Comparison of ENCODE assay signal across 20 mouse cellular contexts in genomic region chr3:121338687-121339086, GRCm38 (mm10). TPM values are rescaled to one million over a fixed set of nuclear protein-coding genes. Genes with fewer than 3 reads are reported as not detected.
DNase-seq lines count a peak whose midpoint lies in the region; ATAC-seq lines count a peak whose summit lies in the region.
"Had no signal": no experiment of that assay in that cellular context is flagged by ENCODE, and none has a peak within 500 bp of the region (broad histone marks: within the 10 kb centered on the region; RNA-seq: fewer than 3 reads in every experiment).

No protein-coding gene starts in this region.

- no peak overlapping the region for H3K9ac ChIP-seq in heart, embryonic 12.5 days
- no peak overlapping the region for H3K9ac ChIP-seq in kidney, embryonic 15.5 days
- H3K9ac ChIP-seq: embryonic facial prominence, embryonic 12.5 days; forebrain, embryonic 15.5 days; hindbrain, embryonic 13.5 days had no signal

- peaks cover 17% of the 10 kb centered on the region for H3K4me1 ChIP-seq in heart, embryonic 12.5 days (replicated peaks)
- H3K4me1 ChIP-seq in kidney, embryonic 15.5 days: peaks cover 17% of the 10 kb centered on the region
- H3K4me1 ChIP-seq in brown adipose tissue, adult 24 weeks (ENCODE audit: control insufficient read depth, insufficient read depth, insufficient read length, low read length): peaks cover 2% of the 10 kb centered on the region; the same call in 1 of the 2 replicates

- WGBS in heart, embryonic 12.5 days: 28% methylated on average over 2 of the region's 2 CpGs
- 49% methylated on average over 2 of the region's 2 CpGs for WGBS in kidney, embryonic 15.5 days

- no peaks in the 10 kb centered on the region for H3K27me3 ChIP-seq in heart, embryonic 12.5 days (replicated peaks)
- no peaks in the 10 kb centered on the region for H3K27me3 ChIP-seq in kidney, embryonic 15.5 days
- H3K27me3 ChIP-seq: embryonic facial prominence, embryonic 12.5 days; forebrain, embryonic 15.5 days; hindbrain, embryonic 13.5 days had no signal

- no peaks in the 10 kb centered on the region for H3K9me3 ChIP-seq in heart, embryonic 12.5 days (replicated peaks)
- no peaks in the 10 kb centered on the region for H3K9me3 ChIP-seq in kidney, embryonic 15.5 days (replicated peaks)
- H3K9me3 ChIP-seq: embryonic facial prominence, embryonic 12.5 days; forebrain, embryonic 15.5 days; hindbrain, embryonic 13.5 days had no signal

- H3K4me3 ChIP-seq in heart, embryonic 12.5 days: no peak overlapping the region
- no peak overlapping the region for H3K4me3 ChIP-seq in kidney, embryonic 15.5 days (replicated peaks)
- no peak overlapping the region for H3K4me3 ChIP-seq in brown adipose tissue, adult 24 weeks (ENCODE audit: insufficient read depth, low read depth, low read length)
- H3K4me3 ChIP-seq: embryonic facial prominence, embryonic 12.5 days; forebrain, embryonic 15.5 days; hindbrain, embryonic 13.5 days had no signal

- no peaks in the 10 kb centered on the region for H3K36me3 ChIP-seq in heart, embryonic 12.5 days
- no peaks in the 10 kb centered on the region for H3K36me3 ChIP-seq in kidney, embryonic 15.5 days
- H3K36me3 ChIP-seq: embryonic facial prominence, embryonic 12.5 days; forebrain, embryonic 15.5 days; hindbrain, embryonic 13.5 days had no signal

- peak; percentile 11 to 16 for DNase-seq in heart, adult 9 months (ENCODE audit: low spot score in 2 of 2)
- DNase-seq in kidney, postnatal 10 days: no peak
- DNase-seq in urinary bladder, postnatal 10 days (ENCODE audit: low spot score): no peak
- DNase-seq in yolk sac, embryonic 10.5 days (ENCODE audit: low spot score): no peak
- DNase-seq: adrenal gland, adult 2 months; adrenal gland, postnatal 36 days; cerebellum, adult 11 months; cerebellum, adult 8-10 months; cerebellum, postnatal 14 days; gastrocnemius, postnatal 36 days; heart, postnatal 10 days had no signal

- no peak overlapping the region for H3K4me2 ChIP-seq in heart, embryonic 12.5 days
- H3K4me2 ChIP-seq in kidney, embryonic 15.5 days: no peak overlapping the region
- H3K4me2 ChIP-seq: embryonic facial prominence, embryonic 12.5 days; forebrain, embryonic 15.5 days; heart, embryonic 11.5 days; hindbrain, embryonic 13.5 days had no signal

- H3K27ac ChIP-seq in heart, embryonic 12.5 days (ENCODE audit: poor library complexity, severe bottlenecking): no peak overlapping the region
- H3K27ac ChIP-seq in kidney, embryonic 15.5 days: peak overlapping the region; percentile 60; the same call in 1 of the 2 replicates
- 0 out of 2 replicates have a peak overlapping the region, but pooled peaks have one; percentile 44 for H3K27ac ChIP-seq in brown adipose tissue, adult 24 weeks (replicated peaks; ENCODE audit: low read depth, low read length)
- H3K27ac ChIP-seq: embryonic facial prominence, embryonic 12.5 days; forebrain, embryonic 15.5 days; hindbrain, embryonic 13.5 days; hindbrain, postnatal 0 days had no signal

- ATAC-seq in heart, embryonic 12.5 days (ENCODE audit: insufficient number of reproducible peaks, low FRiP score): no peak
- no peak for ATAC-seq in kidney, embryonic 15.5 days (replicated peaks; ENCODE audit: low FRiP score)
- ATAC-seq in common myeloid progenitor, adult 5-6 weeks (replicated peaks; ENCODE audit: low read depth, poor library complexity, severe bottlenecking): peak; percentile 63; the same call in 1 of the 2 replicates
- ATAC-seq: forebrain, embryonic 15.5 days; hindbrain, postnatal 0 days had no signal

RNA-seq across cellular contexts. Expression of gene Alg14, which starts 47.1 kb away (rescaled TPM):
- polyA plus RNA-seq in heart, embryonic 12.5 days (2016; fragmentation: Nextera tagmentation; extraction: Ambion mirVana): 36.4 and 39.5 TPM in 2 replicates
- 38.9 and 41.5 TPM in 2 replicates for polyA plus RNA-seq in kidney, embryonic 15.5 days (2015; fragmentation: Nextera tagmentation; extraction: Ambion mirVana)
- 50.0 and 73.2 TPM in 2 replicates for polyA plus RNA-seq in brown adipose tissue, adult 24 weeks (2012; ENCODE audit: insufficient read depth, insufficient read length, missing spikeins)
- 12.1 TPM in 2 replicates for total RNA-seq in common myeloid progenitor, adult 5-6 weeks (2017)

RNA-seq across cellular contexts. Expression of gene Tmem56, which starts 55.8 kb away (rescaled TPM):
- polyA plus RNA-seq in heart, embryonic 12.5 days (2016; fragmentation: Nextera tagmentation; extraction: Ambion mirVana): 1.4 and 2.3 TPM in 2 replicates
- polyA plus RNA-seq in kidney, embryonic 15.5 days (2015; fragmentation: Nextera tagmentation; extraction: Ambion mirVana): 1.6 and 1.7 TPM in 2 replicates
- polyA plus RNA-seq in brown adipose tissue, adult 24 weeks (2012; ENCODE audit: insufficient read depth, insufficient read length, missing spikeins): 2.8 and 8.4 TPM in 2 replicates
- 14.7 and 15.3 TPM in 2 replicates for total RNA-seq in common myeloid progenitor, adult 5-6 weeks (2017)

Comparison
In these comparisons a context has a peak if more than half of its experiments do, and no peak if none do; other contexts are left out.
1. DNase-seq: peak in heart, adult 9 months (2 of 2); none in kidney, postnatal 10 days (single experiment), urinary bladder, postnatal 10 days (single experiment) and yolk sac, embryonic 10.5 days (single experiment).